Mouse (Mus musculus): Measurements from ENCODE around the gene Cenpe. TPM values are rescaled to one million over a fixed set of nuclear protein-coding genes. Genes with fewer than 3 reads are reported as not detected.
"Not testable (repeated sequence)": the region's sequence is repeated elsewhere in the genome, so short reads cannot be mapped to it uniquely, and the experiment has no call there.

The Cenpe gene
- 1 to 10 TPM; 4.6 to 6.8 TPM for total RNA-seq (2021)

GRCm38 (mm10) chr3:135211805-135212657 is at the start of gene Cenpe:
Gene Cenpe, plus strand, starts transcription at chr3:135212537.
- intact Hi-C loops (cut with DNase I), result no loop called here
- DNase-seq, result peak; percentile 92

DNA sequence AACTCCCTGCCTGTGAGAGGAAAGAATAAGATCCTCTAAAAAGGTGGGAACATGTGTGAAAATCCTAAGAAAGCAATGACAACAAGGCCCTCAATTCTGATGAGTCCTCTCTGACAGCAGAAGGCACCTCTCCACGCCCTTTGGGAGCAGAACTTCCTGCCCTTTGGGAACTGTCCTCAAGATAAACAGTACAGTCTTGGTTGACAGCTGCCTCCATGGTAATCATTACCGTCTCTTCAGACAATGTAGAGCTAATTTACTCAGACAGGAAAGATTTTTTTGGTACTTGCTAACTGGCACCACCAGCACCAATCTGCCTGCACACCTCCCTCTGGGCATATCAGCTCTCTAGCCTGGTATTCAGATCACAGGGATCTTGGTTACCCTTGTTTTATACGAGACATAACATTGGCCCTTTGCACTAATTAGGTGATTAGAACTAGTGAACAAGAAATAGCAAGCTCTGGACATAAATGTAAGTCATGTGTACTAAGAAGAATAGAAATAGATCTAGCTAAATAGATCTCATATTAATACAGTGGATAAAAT is 40.4 kb upstream of the Cenpe start:
- no peak for DNase-seq
- intact Hi-C loops (cut with DNase I), result no loop called here

GRCm38 (mm10) chr3:135191861-135192260 is 20.5 kb upstream of the Cenpe start:
- no peak for DNase-seq
- intact Hi-C loops (cut with DNase I), result no loop called here

DNA sequence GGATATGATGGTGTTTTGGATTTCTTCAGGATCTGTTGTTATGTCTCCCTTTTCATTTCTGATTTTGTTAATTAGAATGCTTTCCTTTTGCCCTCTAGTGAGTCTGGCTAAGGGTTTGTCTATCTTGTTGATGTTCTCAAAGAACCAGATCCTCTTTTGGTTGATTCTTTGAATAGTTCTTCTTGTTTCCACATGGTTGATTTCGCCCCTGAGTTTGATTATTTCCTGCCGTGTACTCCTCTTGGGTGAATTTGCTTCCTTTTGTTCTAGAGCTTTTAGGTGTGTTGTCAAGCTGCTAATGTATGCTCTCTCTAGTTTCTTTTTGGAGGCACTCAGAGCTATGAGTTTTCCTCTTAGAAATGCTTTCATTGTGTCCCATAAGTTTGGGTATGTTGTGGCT is 14.3 kb upstream of the Cenpe start:
- intact Hi-C loops (cut with DNase I); DNase-seq: not testable (repeated sequence)

GRCm38 (mm10) chr3:135200409-135201303 is 11.7 kb upstream of the Cenpe start:
- DNase-seq, result no peak
- intact Hi-C loops (cut with DNase I), result no loop called here

DNA sequence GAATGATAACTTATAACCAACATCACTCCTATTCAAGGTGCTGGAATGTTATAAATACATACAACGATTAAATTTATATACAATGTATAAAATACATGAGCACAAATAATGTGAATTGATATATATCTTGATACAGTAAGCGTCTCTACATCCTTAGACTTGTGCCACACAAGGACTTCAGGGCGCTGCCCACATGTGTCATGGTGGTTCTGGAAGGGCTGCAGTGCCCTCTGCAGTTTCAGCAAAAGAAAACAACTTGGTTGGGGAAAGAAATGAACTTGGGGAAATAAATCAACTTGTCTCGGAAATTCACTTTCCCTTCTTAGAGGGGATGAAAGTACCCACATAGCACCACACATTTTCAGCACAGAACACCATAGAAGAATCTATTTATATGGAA is 5.7 kb upstream of the Cenpe start:
- DNase-seq, result peak; percentile 41
- intact Hi-C loops (cut with DNase I), result loop anchor here (2.0 kb wide), 1 partner anchor 552 kb away; no protein-coding TSS in a partner anchor

- intact Hi-C loops (cut with DNase I), result no loop called here
- no peak for DNase-seq
Measured at GRCm38 (mm10) chr3:135212658-135213350, 467 bp downstream of the Cenpe start.

DNA sequence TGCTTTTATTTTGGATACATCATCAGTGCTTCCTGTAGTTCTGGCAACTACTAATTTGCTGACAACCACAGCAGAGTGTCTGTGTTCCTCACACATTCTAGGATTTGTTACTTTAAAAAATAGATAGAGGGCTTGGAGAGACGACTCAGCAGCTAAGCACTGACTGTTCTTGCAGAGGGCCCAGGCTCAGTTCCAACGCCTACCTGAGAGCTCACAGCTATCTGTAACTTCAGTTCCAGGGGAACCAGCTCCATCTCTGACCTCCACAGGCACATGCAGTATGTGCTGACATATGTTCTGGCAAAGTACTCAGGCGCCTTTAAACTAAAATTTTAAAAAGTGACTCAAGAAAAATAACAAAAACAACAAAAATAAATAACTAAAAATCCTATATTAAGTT is 19.7 kb downstream of the Cenpe start:
- intact Hi-C loops (cut with DNase I), result no loop called here
- DNase-seq, result no peak

- intact Hi-C loops (cut with DNase I), result no loop called here
- no peak for DNase-seq
Measured at GRCm38 (mm10) chr3:135232462-135232861, 20.1 kb downstream of the Cenpe start.

GRCm38 (mm10) chr3:135245733-135246132 is 33.4 kb downstream of the Cenpe start:
- no peak for DNase-seq
- intact Hi-C loops (cut with DNase I), result no loop called here

DNA sequence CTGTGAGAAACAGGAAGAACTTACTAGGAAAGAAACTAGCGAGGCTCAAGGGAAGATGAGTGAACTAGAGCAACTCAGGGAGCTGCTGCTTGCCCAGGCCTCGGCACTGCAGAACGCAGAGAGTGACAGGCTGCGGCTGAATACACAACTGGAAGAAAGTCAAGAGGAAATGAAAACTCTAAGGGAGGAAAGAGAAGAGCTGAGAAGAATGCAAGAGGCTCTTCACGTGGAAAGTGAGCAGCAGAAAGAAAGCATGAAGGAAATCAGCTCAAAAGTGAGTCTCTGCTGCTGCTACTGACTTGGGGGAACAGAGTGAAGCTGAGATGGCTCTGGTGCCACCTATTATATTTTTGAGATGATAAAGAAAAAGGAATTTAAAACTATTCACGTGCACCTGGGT is 34.5 kb downstream of the Cenpe start:
- intact Hi-C loops (cut with DNase I), result no loop called here
- DNase-seq, result no peak

DNA sequence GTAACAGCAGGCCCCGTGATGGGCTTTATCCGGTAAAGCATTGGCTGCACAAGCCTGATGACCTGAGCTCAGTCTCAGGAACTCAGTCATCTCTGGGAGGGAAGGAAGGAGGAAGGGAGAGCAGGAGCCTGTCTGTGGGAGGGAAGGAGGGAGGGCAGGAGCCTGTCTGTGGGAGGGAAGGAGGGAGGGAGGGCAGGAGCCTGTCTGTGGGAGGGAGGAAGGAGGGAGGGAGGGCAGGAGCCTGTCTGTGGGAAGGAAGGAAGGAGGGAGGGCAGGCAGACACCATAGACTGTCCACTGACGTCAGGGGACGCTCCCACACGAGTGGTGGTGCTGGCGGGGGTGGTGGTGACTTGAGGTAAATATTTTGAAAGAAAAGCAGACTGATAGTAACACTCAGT is 36.8 kb downstream of the Cenpe start:
- DNase-seq, result no peak
- intact Hi-C loops (cut with DNase I), result no loop called here

DNA sequence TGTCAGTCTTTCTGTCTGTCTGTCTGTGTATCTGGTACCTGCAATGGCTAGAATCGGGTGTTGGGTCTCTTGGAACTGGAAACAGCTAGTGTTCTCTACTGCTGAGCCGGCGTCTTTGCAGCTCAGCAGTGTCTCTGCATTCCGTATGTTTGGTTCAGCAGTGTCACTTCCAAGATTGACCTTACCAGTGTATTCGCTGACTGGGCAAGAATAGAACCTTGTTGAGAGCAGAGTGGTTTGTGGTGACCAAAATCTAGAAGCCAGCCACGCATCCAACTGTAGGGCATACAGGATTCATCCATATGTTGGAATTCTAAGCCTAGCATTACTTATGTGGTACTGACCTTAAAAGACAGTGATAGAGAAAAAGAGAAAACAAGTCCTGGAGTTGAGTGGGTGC is 39.5 kb downstream of the Cenpe start:
- intact Hi-C loops (cut with DNase I), result no loop called here
- no peak for DNase-seq

- intact Hi-C loops (cut with DNase I), result no loop called here
- DNase-seq, result no peak
Measured at GRCm38 (mm10) chr3:135254784-135255183, 42.4 kb downstream of the Cenpe start.

GRCm38 (mm10) chr3:135258919-135259318 is 46.6 kb downstream of the Cenpe start:
- intact Hi-C loops (cut with DNase I), result no loop called here
- no peak for DNase-seq

DNA sequence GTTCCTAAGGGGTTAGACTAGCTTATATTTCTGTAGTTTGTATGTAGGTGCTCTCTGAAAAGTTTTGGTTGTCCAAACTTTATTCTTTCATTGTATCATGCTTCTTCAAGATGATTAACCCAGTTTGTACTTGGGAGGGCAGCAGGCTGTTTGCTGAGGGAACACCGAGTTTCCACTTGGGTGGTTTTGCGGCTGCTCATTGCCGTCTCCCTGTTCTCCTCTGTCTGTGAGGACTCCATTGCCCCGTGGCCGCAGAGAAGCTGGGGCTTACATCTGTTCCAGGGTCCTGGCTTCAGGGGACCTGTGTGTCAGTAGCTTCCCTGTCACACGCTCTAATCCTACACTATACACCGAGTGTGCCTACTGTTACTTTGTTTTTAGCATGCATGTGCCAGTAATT is 47.9 kb downstream of the Cenpe start:
- no peak for DNase-seq
- intact Hi-C loops (cut with DNase I), result no loop called here

- no peak for DNase-seq
- intact Hi-C loops (cut with DNase I), result no loop called here
Measured at GRCm38 (mm10) chr3:135268616-135269015, 56.3 kb downstream of the Cenpe start.

DNA sequence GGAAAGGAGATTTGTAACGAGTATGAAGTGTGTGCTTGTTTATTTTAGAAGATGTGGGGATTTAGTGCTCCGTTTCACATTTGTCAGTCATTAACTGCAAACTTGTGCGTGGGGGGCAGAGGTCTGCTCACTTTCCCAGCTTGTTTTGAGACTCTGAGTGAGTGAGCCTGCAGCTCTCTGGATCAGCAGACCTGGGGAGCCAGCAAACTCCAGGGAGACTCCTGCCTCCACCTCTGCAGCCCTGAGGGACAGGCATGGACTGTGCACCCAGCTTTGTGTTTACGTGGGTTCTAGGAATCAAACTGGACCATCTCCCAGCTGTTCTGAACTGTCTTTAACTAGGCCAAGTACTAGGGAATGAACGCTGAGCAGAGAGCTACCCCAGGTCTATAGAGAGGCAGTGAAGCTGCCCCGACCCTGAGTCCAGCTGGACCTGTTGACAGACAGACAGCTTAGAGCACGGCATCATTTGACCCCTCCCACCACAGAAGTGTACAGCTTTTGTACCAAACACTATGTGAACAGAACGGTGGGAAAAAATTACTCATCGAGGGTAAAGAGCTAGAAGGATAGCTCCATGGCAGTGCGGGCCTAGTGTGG is 57.2 kb downstream of the Cenpe start:
- intact Hi-C loops (cut with DNase I), result no loop called here
- DNase-seq, result no peak

GRCm38 (mm10) chr3:135272627-135273026 is 60.3 kb downstream of the Cenpe start:
- intact Hi-C loops (cut with DNase I), result no loop called here
- peak; percentile 20 for DNase-seq

DNA sequence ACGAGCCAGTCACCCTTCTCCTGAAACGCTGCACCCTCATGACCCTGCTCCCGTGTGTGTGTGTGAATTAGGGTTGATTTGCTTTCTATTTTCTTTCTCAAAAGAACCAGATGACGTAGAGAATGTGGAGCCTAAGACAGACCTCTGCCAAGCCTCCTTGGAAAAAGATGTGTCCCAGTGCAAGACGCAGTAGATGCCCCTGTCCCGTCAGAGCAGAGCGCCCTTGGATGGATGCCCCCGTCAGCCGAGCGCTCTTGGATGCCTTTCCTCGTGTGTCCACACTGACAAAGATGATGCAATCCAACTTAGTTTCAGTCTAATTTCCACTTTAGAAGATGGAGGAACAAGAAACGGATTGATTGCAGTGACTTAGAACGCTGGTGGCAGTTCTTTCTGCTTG is 60.7 kb downstream of the Cenpe start:
- intact Hi-C loops (cut with DNase I), result no loop called here

More for the DNA sequence above, 60.7 kb downstream of the Cenpe start:
- no peak for DNase-seq

Measured in left cerebral cortex, postnatal 4 days (tissue).